Mouse (Mus musculus): ENCODE measurements at regions not wholly inside any gene's neighbourhood (a gene's known extent, or its start where the extent isn't known, plus 50 kb on each side); places are given as distances from the start of the nearest gene placed in this dataset.

- DNase-seq (ENCODE audit: low spot score) (no peak), ATAC-seq (ENCODE audit: insufficient number of reproducible peaks, low FRiP score, low TSS enrichment, low read depth) (no peak)
- 79% methylated on average over 10 of the region's 10 CpGs for WGBS
- Histone ChIP-seq H3K9me3 (ENCODE audit: control insufficient read depth, low read length) (no peaks in the 10 kb centered on the region), H3K27me3 (ENCODE audit: control insufficient read depth, insufficient read depth, low read length) (no peaks in the 10 kb centered on the region), H3K4me3 (ENCODE audit: low read depth, low read length) (no peak overlapping the region), H3K4me1 (ENCODE audit: control insufficient read depth, insufficient read depth, low read length) (no peaks in the 10 kb centered on the region), H3K36me3 (ENCODE audit: control insufficient read depth, insufficient read depth, low read length) (no peaks in the 10 kb centered on the region), H3K27ac (replicated peaks; ENCODE audit: low read depth, low read length) (no peak overlapping the region), H3K9ac (ENCODE audit: low read length) (no peak overlapping the region), H3K4me2 (ENCODE audit: low read depth, severe bottlenecking) (no peak overlapping the region)
These were observed 54.0 kb upstream of the Cerkl start for GRCm38 (mm10) chr2:79510485-79511094.

- H3K4me1 ChIP-seq (ENCODE audit: control insufficient read depth, insufficient read depth, low read length) = no peaks in the 10 kb centered on the region
- ATAC-seq (ENCODE audit: insufficient number of reproducible peaks, low FRiP score, low TSS enrichment, low read depth) = no peak
- H3K27ac ChIP-seq (replicated peaks; ENCODE audit: low read depth, low read length) = no peak overlapping the region
- DNase-seq (ENCODE audit: low spot score) = no peak
- no peak overlapping the region for H3K4me3 ChIP-seq (ENCODE audit: low read depth, low read length)
- H3K9ac ChIP-seq (ENCODE audit: low read length) = no peak overlapping the region
- 80% methylated on average over 6 of the region's 6 CpGs for WGBS
- no peaks in the 10 kb centered on the region for H3K36me3 ChIP-seq (ENCODE audit: control insufficient read depth, insufficient read depth, low read length)
- H3K9me3 ChIP-seq (ENCODE audit: control insufficient read depth, low read length) = no peaks in the 10 kb centered on the region
- no peak overlapping the region for H3K4me2 ChIP-seq (ENCODE audit: low read depth, severe bottlenecking)
- no peaks in the 10 kb centered on the region for H3K27me3 ChIP-seq (ENCODE audit: control insufficient read depth, insufficient read depth, low read length)
These were observed 54.5 kb upstream of the Cerkl start for GRCm38 (mm10) chr2:79511108-79511507.

GRCm38 (mm10) chr2:79511676-79512323 lies 55.2 kb upstream of the Cerkl start:
- H3K9ac ChIP-seq (ENCODE audit: low read length) = no peak overlapping the region
- H3K9me3 ChIP-seq (ENCODE audit: control insufficient read depth, low read length) = no peaks in the 10 kb centered on the region
- H3K4me1 ChIP-seq (ENCODE audit: control insufficient read depth, insufficient read depth, low read length) = no peaks in the 10 kb centered on the region
- DNase-seq (ENCODE audit: low spot score) (peak; percentile 79), ATAC-seq (ENCODE audit: insufficient number of reproducible peaks, low FRiP score, low TSS enrichment, low read depth) (no peak)
- H3K27ac ChIP-seq (replicated peaks; ENCODE audit: low read depth, low read length) = no peak overlapping the region
- no peak overlapping the region for H3K4me3 ChIP-seq (ENCODE audit: low read depth, low read length)
- H3K27me3 ChIP-seq (ENCODE audit: control insufficient read depth, insufficient read depth, low read length) = no peaks in the 10 kb centered on the region
- H3K36me3 ChIP-seq (ENCODE audit: control insufficient read depth, insufficient read depth, low read length) = no peaks in the 10 kb centered on the region
- 33% methylated on average over 11 of the region's 11 CpGs for WGBS
- no peak overlapping the region; the same call in 1 of the 2 replicates for H3K4me2 ChIP-seq (ENCODE audit: low read depth, severe bottlenecking)

- H3K36me3 ChIP-seq (ENCODE audit: control insufficient read depth, insufficient read depth, low read length) = no peaks in the 10 kb centered on the region
- DNase-seq (ENCODE audit: low spot score) = no peak
- no peak overlapping the region for H3K27ac ChIP-seq (replicated peaks; ENCODE audit: low read depth, low read length)
- ATAC-seq (ENCODE audit: insufficient number of reproducible peaks, low FRiP score, low TSS enrichment, low read depth) = 0 out of 2 replicates have a peak, but pooled peaks have one; percentile 44
- no peaks in the 10 kb centered on the region for H3K27me3 ChIP-seq (ENCODE audit: control insufficient read depth, insufficient read depth, low read length)
- no peak overlapping the region; the same call in 1 of the 2 replicates for H3K4me2 ChIP-seq (ENCODE audit: low read depth, severe bottlenecking)
- no peak overlapping the region for H3K4me3 ChIP-seq (ENCODE audit: low read depth, low read length)
- H3K4me1 ChIP-seq (ENCODE audit: control insufficient read depth, insufficient read depth, low read length) = no peaks in the 10 kb centered on the region
- no peak overlapping the region for H3K9ac ChIP-seq (ENCODE audit: low read length)
- 63% methylated on average over 2 of the region's 2 CpGs for WGBS
- H3K9me3 ChIP-seq (ENCODE audit: control insufficient read depth, low read length) = no peaks in the 10 kb centered on the region
These were observed 55.8 kb upstream of the Cerkl start for GRCm38 (mm10) chr2:79512374-79512773.

- DNase-seq (ENCODE audit: low spot score) (no peak), ATAC-seq (ENCODE audit: insufficient number of reproducible peaks, low FRiP score, low TSS enrichment, low read depth) (no peak)
- Histone ChIP-seq H3K27me3 (ENCODE audit: control insufficient read depth, insufficient read depth, low read length) (no peaks in the 10 kb centered on the region), H3K9me3 (ENCODE audit: control insufficient read depth, low read length) (no peaks in the 10 kb centered on the region), H3K4me1 (ENCODE audit: control insufficient read depth, insufficient read depth, low read length) (no peaks in the 10 kb centered on the region), H3K27ac (replicated peaks; ENCODE audit: low read depth, low read length) (no peak overlapping the region), H3K4me3 (ENCODE audit: low read depth, low read length) (no peak overlapping the region), H3K9ac (ENCODE audit: low read length) (no peak overlapping the region), H3K36me3 (ENCODE audit: control insufficient read depth, insufficient read depth, low read length) (no peaks in the 10 kb centered on the region), H3K4me2 (ENCODE audit: low read depth, severe bottlenecking) (no peak overlapping the region)
- WGBS = 59% methylated on average over 3 of the region's 3 CpGs
These were observed 57.1 kb upstream of the Cerkl start for GRCm38 (mm10) chr2:79513726-79514125.

GRCm38 (mm10) chr2:79518046-79518750 lies 61.6 kb upstream of the Cerkl start:
- no peak for ATAC-seq (ENCODE audit: insufficient number of reproducible peaks, low FRiP score, low TSS enrichment, low read depth)
- no peak overlapping the region for H3K27ac ChIP-seq (replicated peaks; ENCODE audit: low read depth, low read length)
- no peak for DNase-seq (ENCODE audit: low spot score)
- no peaks in the 10 kb centered on the region for H3K4me1 ChIP-seq (ENCODE audit: control insufficient read depth, insufficient read depth, low read length)
- no peak overlapping the region for H3K4me3 ChIP-seq (ENCODE audit: low read depth, low read length)
- H3K36me3 ChIP-seq (ENCODE audit: control insufficient read depth, insufficient read depth, low read length) = no peaks in the 10 kb centered on the region
- H3K27me3 ChIP-seq (ENCODE audit: control insufficient read depth, insufficient read depth, low read length) = no peaks in the 10 kb centered on the region
- 76% methylated on average over 8 of the region's 8 CpGs for WGBS
- H3K4me2 ChIP-seq (ENCODE audit: low read depth, severe bottlenecking) = no peak overlapping the region
- H3K9me3 ChIP-seq (ENCODE audit: control insufficient read depth, low read length) = no peaks in the 10 kb centered on the region
- H3K9ac ChIP-seq (ENCODE audit: low read length) = no peak overlapping the region

GRCm38 (mm10) chr2:79519799-79520449 lies 63.3 kb upstream of the Cerkl start:
- H3K9me3 ChIP-seq (ENCODE audit: control insufficient read depth, low read length) = no peaks in the 10 kb centered on the region
- no peak overlapping the region for H3K27ac ChIP-seq (replicated peaks; ENCODE audit: low read depth, low read length)
- H3K4me1 ChIP-seq (ENCODE audit: control insufficient read depth, insufficient read depth, low read length) = no peaks in the 10 kb centered on the region
- WGBS = 84% methylated on average over 6 of the region's 6 CpGs
- DNase-seq (ENCODE audit: low spot score) (no peak), ATAC-seq (ENCODE audit: insufficient number of reproducible peaks, low FRiP score, low TSS enrichment, low read depth) (no peak)
- H3K9ac ChIP-seq (ENCODE audit: low read length) = no peak overlapping the region
- no peak overlapping the region for H3K4me2 ChIP-seq (ENCODE audit: low read depth, severe bottlenecking)
- H3K4me3 ChIP-seq (ENCODE audit: low read depth, low read length) = no peak overlapping the region
- H3K36me3 ChIP-seq (ENCODE audit: control insufficient read depth, insufficient read depth, low read length) = no peaks in the 10 kb centered on the region
- H3K27me3 ChIP-seq (ENCODE audit: control insufficient read depth, insufficient read depth, low read length) = no peaks in the 10 kb centered on the region

GRCm38 (mm10) chr2:79523441-79523840 lies 66.9 kb upstream of the Cerkl start:
- no peak overlapping the region for H3K27ac ChIP-seq (replicated peaks; ENCODE audit: low read depth, low read length)
- 62% methylated on average over 4 of the region's 4 CpGs for WGBS
- DNase-seq (ENCODE audit: low spot score) (no peak), ATAC-seq (ENCODE audit: insufficient number of reproducible peaks, low FRiP score, low TSS enrichment, low read depth) (peak; percentile 44; the same call in 1 of the 2 replicates)
- no peak overlapping the region for H3K9ac ChIP-seq (ENCODE audit: low read length)
- no peaks in the 10 kb centered on the region for H3K36me3 ChIP-seq (ENCODE audit: control insufficient read depth, insufficient read depth, low read length)
- no peaks in the 10 kb centered on the region for H3K9me3 ChIP-seq (ENCODE audit: control insufficient read depth, low read length)
- H3K27me3 ChIP-seq (ENCODE audit: control insufficient read depth, insufficient read depth, low read length) = no peaks in the 10 kb centered on the region
- H3K4me3 ChIP-seq (ENCODE audit: low read depth, low read length) = no peak overlapping the region
- no peak overlapping the region for H3K4me2 ChIP-seq (ENCODE audit: low read depth, severe bottlenecking)
- H3K4me1 ChIP-seq (ENCODE audit: control insufficient read depth, insufficient read depth, low read length) = no peaks in the 10 kb centered on the region
